15 mouse cellular contexts compared by ENCODE assay signal in genomic region chr4:82287454-82287853, GRCm38 (mm10).
"Had no signal": no experiment of that assay in that cellular context is flagged by ENCODE, and none has a peak within 500 bp of the region (broad histone marks: within the 10 kb centered on the region; RNA-seq: fewer than 3 reads in every experiment).

No protein-coding gene starts in this region.

- H3K9me3 ChIP-seq: kidney, embryonic 15.5 days; limb, embryonic 12.5 days; liver, embryonic 13.5 days; midbrain, embryonic 12.5 days; midbrain, embryonic 15.5 days had no signal

- H3K27ac ChIP-seq: kidney, embryonic 15.5 days; left cerebral cortex, adult 2 months; limb, embryonic 12.5 days; liver, embryonic 13.5 days; macrophage; midbrain, embryonic 12.5 days; midbrain, embryonic 15.5 days had no signal

- H3K4me1 ChIP-seq: liver, embryonic 13.5 days; midbrain, embryonic 15.5 days had no signal

- H3K36me3 ChIP-seq: kidney, embryonic 15.5 days; liver, embryonic 13.5 days; midbrain, embryonic 12.5 days; midbrain, embryonic 15.5 days had no signal

- H3K9ac ChIP-seq: kidney, embryonic 15.5 days; limb, embryonic 12.5 days; liver, embryonic 13.5 days; midbrain, embryonic 12.5 days; midbrain, embryonic 15.5 days had no signal

- H3K27me3 ChIP-seq: kidney, embryonic 15.5 days; limb, embryonic 12.5 days; liver, embryonic 13.5 days; midbrain, embryonic 12.5 days; midbrain, embryonic 15.5 days had no signal

- ATAC-seq: midbrain, embryonic 15.5 days had no signal

- H3K4me3 ChIP-seq: kidney, embryonic 15.5 days; left cerebral cortex, adult 2 months; limb, embryonic 12.5 days; liver, embryonic 13.5 days; midbrain, embryonic 12.5 days; midbrain, embryonic 15.5 days had no signal

- DNase-seq: kidney, adult 8-10 months; kidney, postnatal 10 days; kidney, postnatal 36 days; liver; liver, embryonic 13.5 days; lung, adult 2 months; lung, postnatal 14 days; thymus, adult 18-20 months; thymus, postnatal 36 days had no signal

- H3K4me2 ChIP-seq: kidney, embryonic 15.5 days; limb, embryonic 12.5 days; liver, embryonic 13.5 days; midbrain, embryonic 12.5 days; midbrain, embryonic 15.5 days had no signal
